Mouse (Mus musculus) embryonic facial prominence, embryonic 13.5 days (tissue): ENCODE results near the gene Arhgap44. TPM values are rescaled to one million over a fixed set of nuclear protein-coding genes. Genes with fewer than 3 reads are reported as not detected.

Experiments
- ATAC-seq: fragments of 200-750 bp; cut with Nextera tagmentation; 2 replicates; pipeline ENCODE4 v1.8.0; 2017; ENCODE audit warnings: low read depth; ENCODE audit not compliant: insufficient number of reproducible peaks, insufficient read depth, low FRiP score, low TSS enrichment
- H3K27ac ChIP-seq: fragments of 300-500 bp; sonication (generic); 2 replicates; pipeline ENCODE4 v1.5.1; 2015; ENCODE audit warnings: moderate library complexity, mild to moderate bottlenecking, inconsistent platforms
- H3K27me3 ChIP-seq: fragments of 300-500 bp; sonication (generic); 2 replicates; pipeline ENCODE4 v1.6.1; 2015; ENCODE audit warnings: mild to moderate bottlenecking, inconsistent platforms
- H3K36me3 ChIP-seq: fragments of 300-500 bp; sonication (generic); 2 replicates; pipeline ENCODE4 v1.6.1; 2015; ENCODE audit warnings: mild to moderate bottlenecking, inconsistent platforms
- H3K4me1 ChIP-seq: fragments of 300-500 bp; sonication (generic); 2 replicates; pipeline ENCODE4 v1.6.1; 2015; ENCODE audit warnings: inconsistent platforms
- H3K4me2 ChIP-seq: fragments of 300-500 bp; sonication (generic); 2 replicates; pipeline ENCODE4 v1.6.1; 2015; ENCODE audit warnings: moderate library complexity, mild to moderate bottlenecking, inconsistent platforms
- H3K4me3 ChIP-seq: fragments of 300-500 bp; sonication (generic); 2 replicates; pipeline ENCODE4 v1.5.1; 2015; ENCODE audit warnings: mild to moderate bottlenecking, inconsistent platforms
- H3K9ac ChIP-seq: fragments of 300-500 bp; sonication (generic); 2 replicates; pipeline ENCODE4 v1.6.1; 2015; ENCODE audit warnings: mild to moderate bottlenecking, inconsistent platforms
- H3K9me3 ChIP-seq: fragments of 300-500 bp; sonication (generic); 2 replicates; pipeline ENCODE4 v1.6.1; 2016; ENCODE audit warnings: inconsistent platforms
- WGBS: fragments of 180-500 bp; shearing (Covaris S2); methylation state at CpG from one replicate; pipeline ENCODE4 v1.1.7; 2015; ENCODE audit warnings: mixed read lengths; 5-methylcytosine and 5-hydroxymethylcytosine counted together
- polyA plus RNA-seq: library from polyadenylated mRNA; unstranded; fragments of >200 nt; fragmentation: Nextera tagmentation; extraction: Ambion mirVana; gene quantifications from 2 replicates; pipeline ENCODE4 v1.2.1, GENCODE M21; 2015

The Arhgap44 gene
- polyA plus RNA-seq, 1 experiment from 2014 or later = 5.0 TPM

- H3K36me3 ChIP-seq = 0 out of 2 replicates have a peak, but pooled peaks cover 5% of the 10 kb centered on the region
- 34% methylated on average over 2 of the region's 2 CpGs for WGBS
- H3K27ac ChIP-seq = 0 out of 2 replicates have a peak overlapping the region, but pooled peaks have one; percentile 7
- H3K9ac ChIP-seq = no peak overlapping the region
- H3K9me3 ChIP-seq = no peaks in the 10 kb centered on the region
- peaks cover 13% of the 10 kb centered on the region for H3K4me1 ChIP-seq
- no peaks in the 10 kb centered on the region for H3K27me3 ChIP-seq
- no peak for ATAC-seq
- H3K4me2 ChIP-seq = no peak overlapping the region
- H3K4me3 ChIP-seq = no peak overlapping the region
Observed at GRCm38 (mm10) chr11:65038996-65039395, 123.8 kb downstream of the Arhgap44 start.

GRCm38 (mm10) chr11:65032221-65032620, 130.5 kb downstream of the Arhgap44 start:
- no peak overlapping the region for H3K27ac ChIP-seq
- no peak overlapping the region for H3K9ac ChIP-seq
- H3K4me3 ChIP-seq = no peak overlapping the region
- no peaks in the 10 kb centered on the region for H3K9me3 ChIP-seq
- H3K4me2 ChIP-seq = no peak overlapping the region
- ATAC-seq = no peak
- H3K27me3 ChIP-seq = no peaks in the 10 kb centered on the region
- WGBS = 90% methylated on average over 7 of the region's 7 CpGs
- H3K36me3 ChIP-seq = 0 out of 2 replicates have a peak, but pooled peaks cover 5% of the 10 kb centered on the region
- no peaks in the 10 kb centered on the region for H3K4me1 ChIP-seq

GRCm38 (mm10) chr11:65030201-65030600, 132.6 kb downstream of the Arhgap44 start:
- Histone ChIP-seq H3K4me3 (no peak overlapping the region), H3K4me1 (no peaks in the 10 kb centered on the region), H3K36me3 (0 out of 2 replicates have a peak, but pooled peaks cover 5% of the 10 kb centered on the region), H3K27me3 (no peaks in the 10 kb centered on the region), H3K9me3 (no peaks in the 10 kb centered on the region), H3K9ac (no peak overlapping the region), H3K27ac (no peak overlapping the region), H3K4me2 (no peak overlapping the region)
- ATAC-seq = no peak
- WGBS = 78% methylated on average over 1 of the region's 1 CpGs

GRCm38 (mm10) chr11:65028049-65028448, 134.7 kb downstream of the Arhgap44 start:
- Histone ChIP-seq H3K9ac (no peak overlapping the region), H3K4me3 (no peak overlapping the region), H3K27ac (no peak overlapping the region), H3K36me3 (no peaks in the 10 kb centered on the region), H3K27me3 (no peaks in the 10 kb centered on the region), H3K9me3 (no peaks in the 10 kb centered on the region), H3K4me1 (no peaks in the 10 kb centered on the region), H3K4me2 (no peak overlapping the region)
- 67% methylated on average over 5 of the region's 5 CpGs for WGBS
- no peak for ATAC-seq

GRCm38 (mm10) chr11:65022771-65023170, 140.0 kb downstream of the Arhgap44 start:
- H3K4me1 ChIP-seq = no peaks in the 10 kb centered on the region
- no peak overlapping the region for H3K27ac ChIP-seq
- WGBS = 90% methylated on average over 11 of the region's 11 CpGs
- H3K9ac ChIP-seq = no peak overlapping the region
- ATAC-seq = no peak
- no peak overlapping the region for H3K4me3 ChIP-seq
- H3K36me3 ChIP-seq = 0 out of 2 replicates have a peak, but pooled peaks cover 4% of the 10 kb centered on the region
- no peaks in the 10 kb centered on the region for H3K9me3 ChIP-seq
- no peak overlapping the region for H3K4me2 ChIP-seq
- no peaks in the 10 kb centered on the region for H3K27me3 ChIP-seq

DNA sequence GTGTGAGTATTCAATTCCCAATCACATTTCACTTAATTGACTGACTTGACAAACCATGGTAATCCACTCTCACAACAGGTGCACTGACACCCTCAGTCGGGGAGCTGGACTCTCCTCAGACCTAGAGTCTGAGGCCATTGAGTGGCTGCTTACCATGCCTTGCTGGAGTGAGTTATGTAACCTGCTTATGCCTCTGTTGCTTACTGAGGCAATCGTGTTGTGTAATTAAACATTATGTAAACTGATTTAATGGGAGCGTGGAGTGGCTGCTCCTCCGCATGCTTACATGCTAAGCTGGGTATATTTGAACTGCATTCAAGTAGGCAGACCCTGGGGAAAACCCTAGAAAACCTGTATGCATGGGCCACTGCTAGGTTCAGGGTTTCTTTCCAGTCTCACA, 142.0 kb downstream of the Arhgap44 start:
- Histone ChIP-seq H3K9ac (no peak overlapping the region), H3K36me3 (0 out of 2 replicates have a peak, but pooled peaks cover 4% of the 10 kb centered on the region), H3K4me2 (no peak overlapping the region), H3K4me1 (no peaks in the 10 kb centered on the region), H3K9me3 (no peaks in the 10 kb centered on the region), H3K27me3 (no peaks in the 10 kb centered on the region), H3K27ac (no peak overlapping the region), H3K4me3 (no peak overlapping the region)
- ATAC-seq = no peak
- WGBS = 89% methylated on average over 4 of the region's 4 CpGs

DNA sequence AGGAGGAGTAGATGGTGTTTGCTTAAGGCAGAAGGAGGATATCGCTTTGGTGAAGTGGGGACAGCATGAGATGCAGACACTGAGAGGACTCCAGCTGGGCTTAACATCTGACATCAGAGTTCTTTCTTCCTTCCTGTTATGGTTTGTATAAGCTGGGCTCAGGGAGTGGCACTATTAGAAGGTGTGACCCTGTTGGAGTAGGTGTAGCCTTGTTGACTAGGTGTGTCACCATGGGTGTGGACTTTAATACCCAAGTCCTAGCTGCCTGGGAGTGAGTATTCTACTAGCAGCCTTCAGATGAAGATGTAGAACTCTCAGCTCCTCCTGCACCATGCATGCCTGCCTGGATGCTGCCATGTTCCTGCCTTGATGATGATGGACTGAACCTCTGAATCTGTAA, 146.0 kb downstream of the Arhgap44 start:
- Histone ChIP-seq H3K4me2 (no peak overlapping the region), H3K9me3 (no peaks in the 10 kb centered on the region), H3K4me3 (no peak overlapping the region), H3K27ac (no peak overlapping the region), H3K4me1 (no peaks in the 10 kb centered on the region), H3K27me3 (no peaks in the 10 kb centered on the region), H3K9ac (no peak overlapping the region), H3K36me3 (no peaks in the 10 kb centered on the region)
- ATAC-seq = no peak
- WGBS = 95% methylated on average over 1 of the region's 1 CpGs

DNA sequence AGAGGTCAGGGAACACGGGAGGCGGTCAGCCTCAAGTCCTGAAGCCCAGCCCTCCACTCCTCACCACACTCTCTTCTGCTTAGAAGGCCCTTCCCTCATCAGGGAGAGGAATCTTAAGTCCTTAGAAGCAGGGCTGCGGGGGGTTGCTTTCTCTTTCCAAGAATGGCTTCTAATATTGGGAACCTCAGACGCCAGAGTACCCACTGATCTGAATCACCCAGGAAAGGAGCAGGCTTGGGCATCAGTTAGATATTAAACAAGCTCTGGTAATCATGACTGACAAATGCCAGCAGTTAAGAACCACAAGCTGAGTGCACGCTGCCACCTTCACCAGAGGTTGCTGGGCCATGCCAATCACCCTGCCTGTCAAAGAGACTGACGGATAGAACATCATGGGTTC, 148.9 kb downstream of the Arhgap44 start:
- Histone ChIP-seq H3K9me3 (no peaks in the 10 kb centered on the region), H3K36me3 (no peaks in the 10 kb centered on the region), H3K4me1 (no peaks in the 10 kb centered on the region), H3K27ac (no peak overlapping the region), H3K27me3 (no peaks in the 10 kb centered on the region), H3K9ac (no peak overlapping the region), H3K4me3 (no peak overlapping the region), H3K4me2 (no peak overlapping the region)
- no peak for ATAC-seq
- 76% methylated on average over 6 of the region's 6 CpGs for WGBS

GRCm38 (mm10) chr11:65006047-65006446, 156.7 kb downstream of the Arhgap44 start:
- Histone ChIP-seq H3K9me3 (no peaks in the 10 kb centered on the region), H3K27ac (no peak overlapping the region), H3K4me3 (no peak overlapping the region), H3K4me2 (no peak overlapping the region), H3K4me1 (0 out of 2 replicates have a peak, but pooled peaks cover 5% of the 10 kb centered on the region), H3K36me3 (peaks cover 26% of the 10 kb centered on the region), H3K9ac (no peak overlapping the region), H3K27me3 (no peaks in the 10 kb centered on the region)
- ATAC-seq = no peak
- 88% methylated on average over 4 of the region's 4 CpGs for WGBS

GRCm38 (mm10) chr11:65004836-65005235, 157.9 kb downstream of the Arhgap44 start:
- Histone ChIP-seq H3K4me1 (0 out of 2 replicates have a peak, but pooled peaks cover 5% of the 10 kb centered on the region), H3K36me3 (peaks cover 38% of the 10 kb centered on the region), H3K27ac (no peak overlapping the region), H3K9ac (0 out of 2 replicates have a peak overlapping the region, but pooled peaks have one; percentile 6), H3K27me3 (no peaks in the 10 kb centered on the region), H3K9me3 (no peaks in the 10 kb centered on the region), H3K4me3 (no peak overlapping the region), H3K4me2 (no peak overlapping the region)
- WGBS = 77% methylated on average over 3 of the region's 3 CpGs
- no peak for ATAC-seq

GRCm38 (mm10) chr11:65003611-65004010, 159.2 kb downstream of the Arhgap44 start:
- WGBS = 85% methylated on average over 5 of the region's 5 CpGs
- H3K27ac ChIP-seq = no peak overlapping the region
- no peak overlapping the region for H3K4me2 ChIP-seq
- H3K9ac ChIP-seq = no peak overlapping the region
- H3K36me3 ChIP-seq = peaks cover 50% of the 10 kb centered on the region
- no peak for ATAC-seq
- no peaks in the 10 kb centered on the region for H3K27me3 ChIP-seq
- H3K9me3 ChIP-seq = no peaks in the 10 kb centered on the region
- H3K4me3 ChIP-seq = no peak overlapping the region
- H3K4me1 ChIP-seq = 0 out of 2 replicates have a peak, but pooled peaks cover 5% of the 10 kb centered on the region

DNA sequence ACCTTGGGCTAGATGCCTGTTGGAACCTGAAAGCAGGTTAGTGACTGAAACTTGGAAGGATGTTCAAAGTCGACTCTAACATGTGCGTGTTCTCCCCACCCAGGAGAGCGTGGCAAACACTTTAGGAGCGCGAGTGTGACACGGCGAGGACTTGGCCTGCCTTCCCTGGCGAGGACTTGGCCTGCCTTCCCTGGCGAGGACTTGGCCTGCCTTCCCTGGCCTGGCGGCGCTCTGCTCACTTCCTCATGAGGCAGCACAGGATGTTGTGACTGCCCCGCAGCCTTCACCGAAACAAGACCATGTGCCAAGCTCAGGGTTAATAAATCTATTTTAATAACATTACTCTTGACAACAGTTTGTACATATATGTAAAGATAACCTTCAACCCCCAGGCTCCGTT, 161.0 kb downstream of the Arhgap44 start:
- Histone ChIP-seq H3K4me3 (no peak overlapping the region), H3K36me3 (peaks cover 69% of the 10 kb centered on the region), H3K4me2 (no peak overlapping the region), H3K9ac (no peak overlapping the region), H3K9me3 (no peaks in the 10 kb centered on the region), H3K27ac (no peak overlapping the region), H3K4me1 (0 out of 2 replicates have a peak, but pooled peaks cover 5% of the 10 kb centered on the region), H3K27me3 (no peaks in the 10 kb centered on the region)
- 87% methylated on average over 14 of the region's 14 CpGs for WGBS
- no peak for ATAC-seq
